Mouse (Mus musculus) urinary bladder, adult 18-20 months (tissue): ENCODE measurements around the gene Cript.

Experiments used
- DNase-seq, 2 experiments: peaks; one replicate each; pipeline ENCODE4 v3.0.0; 2022; ENCODE audit warnings: low spot score in 2 of 2, mixed read lengths in 2 of 2

Cript gene

GRCm38 (mm10) chr17:87025269-87025949 is at the start of gene Cript, which contains the start of gene Pigf:
TSS of gene Cript (plus strand) at chr17:87025550.
TSS of gene Pigf (minus strand) at chr17:87025406.
- DNase-seq: peak; percentile 96 to 97

GRCm38 (mm10) chr17:86976387-86976786 is 49.0 kb upstream of the Cript start:
- no peak for DNase-seq

GRCm38 (mm10) chr17:86978496-86978895 is 46.9 kb upstream of the Cript start:
- DNase-seq: no peak

GRCm38 (mm10) chr17:86981205-86981604 is 44.1 kb upstream of the Cript start:
- no peak for DNase-seq

GRCm38 (mm10) chr17:86981701-86982100 is 43.6 kb upstream of the Cript start:
- DNase-seq: no peak

GRCm38 (mm10) chr17:86982497-86982896 is 42.9 kb upstream of the Cript start:
- peak in 1 of 2 experiments; percentile 48 for DNase-seq

- DNase-seq: no peak
Measured at GRCm38 (mm10) chr17:86986449-86987138, 38.8 kb upstream of the Cript start.

GRCm38 (mm10) chr17:86988161-86988560 is 37.2 kb upstream of the Cript start:
- DNase-seq: no peak

- no peak for DNase-seq
Measured at GRCm38 (mm10) chr17:86988601-86989184, 36.7 kb upstream of the Cript start.

GRCm38 (mm10) chr17:86991306-86991705 is 34.0 kb upstream of the Cript start:
- DNase-seq: no peak

GRCm38 (mm10) chr17:86997323-86997722 is 28.0 kb upstream of the Cript start:
- no peak for DNase-seq

- no peak for DNase-seq
Measured at GRCm38 (mm10) chr17:87008950-87009349, 16.4 kb upstream of the Cript start.

GRCm38 (mm10) chr17:87011301-87012019 is 13.9 kb upstream of the Cript start:
- DNase-seq: no peak

GRCm38 (mm10) chr17:87019692-87020091 is 5.7 kb upstream of the Cript start:
- DNase-seq: no peak

- peak in 1 of 2 experiments; percentile 13 for DNase-seq
Measured at GRCm38 (mm10) chr17:87024491-87025242, 683 bp upstream of the Cript start.

- no peak for DNase-seq
Measured at GRCm38 (mm10) chr17:87036141-87037073, 11.1 kb downstream of the Cript start.

- DNase-seq: no peak
Measured at GRCm38 (mm10) chr17:87038496-87038895, 13.1 kb downstream of the Cript start.

GRCm38 (mm10) chr17:87041739-87042138 is 16.4 kb downstream of the Cript start:
- no peak for DNase-seq

GRCm38 (mm10) chr17:87044364-87044763 is 19.0 kb downstream of the Cript start:
- DNase-seq: peak; percentile 62 to 77

- no peak for DNase-seq
Measured at GRCm38 (mm10) chr17:87044796-87045195, 19.4 kb downstream of the Cript start.
